Comparison of ENCODE assay signal across 14 mouse cellular contexts in genomic region chr11:77923285-77923684, GRCm38 (mm10). TPM values are rescaled to one million over a fixed set of nuclear protein-coding genes. Genes with fewer than 3 reads are reported as not detected.
"Had no signal": no experiment of that assay in that cellular context is flagged by ENCODE, and none has a peak within 500 bp of the region (broad histone marks: within the 10 kb centered on the region; RNA-seq: fewer than 3 reads in every experiment).

No protein-coding gene starts in this region.

- H3K9me3 ChIP-seq: limb, embryonic 13.5 days; midbrain, embryonic 12.5 days had no signal

- H3K27ac ChIP-seq: layer of hippocampus, adult 2 months; limb, embryonic 13.5 days; liver, embryonic 14.5 days; midbrain, embryonic 12.5 days had no signal

- H3K4me2 ChIP-seq: limb, embryonic 13.5 days; midbrain, embryonic 12.5 days had no signal

- ATAC-seq: midbrain, embryonic 16.5 days had no signal

- DNase-seq: kidney, postnatal 10 days; kidney, postnatal 4 days; left cerebral cortex, postnatal 4 days; lung, adult 18-20 months; right cerebral cortex, postnatal 4 days; spleen, adult 18-20 months; thymus, postnatal 36 days had no signal

- H3K36me3 ChIP-seq: limb, embryonic 13.5 days; midbrain, embryonic 12.5 days had no signal

- H3K9ac ChIP-seq: limb, embryonic 13.5 days; liver, embryonic 14.5 days; midbrain, embryonic 12.5 days had no signal

- H3K4me3 ChIP-seq: layer of hippocampus, adult 2 months; limb, embryonic 13.5 days; midbrain, embryonic 12.5 days had no signal

RNA-seq across cellular contexts. Expression of gene Sez6, which starts 7.3 kb away (rescaled TPM):
- polyA plus RNA-seq: kidney, embryonic 14.5 days; liver, adult 2 months had no signal
